Mouse (Mus musculus): ENCODE results near the gene 1700084M14Rik. TPM values are rescaled to one million over a fixed set of nuclear protein-coding genes. Genes with fewer than 3 reads are reported as not detected.
"Not testable (repeated sequence)": the region's sequence is repeated elsewhere in the genome, so short reads cannot be mapped to it uniquely, and the experiment has no call there.

The 1700084M14Rik gene
- polyA plus RNA-seq (2012; rRNA removed): not detected in 2 replicates

GRCm38 (mm10) chrX:91575811-91576210 is at the start of gene 1700084M14Rik:
TSS of gene 1700084M14Rik (minus strand) at chrX:91575911.
- not testable (repeated sequence) for DNase-seq (ENCODE audit: low read depth in 1 of 2, low spot score in 2 of 2); H3K36me3 ChIP-seq (ENCODE audit: control insufficient read depth, insufficient read depth, low read length); H3K4me1 ChIP-seq (ENCODE audit: control insufficient read depth, insufficient read depth, insufficient read length); H3K27me3 ChIP-seq (ENCODE audit: control insufficient read depth, insufficient read depth, low read length); H3K4me3 ChIP-seq (ENCODE audit: extremely low read depth, insufficient read depth, insufficient read length); H3K27ac ChIP-seq (ENCODE audit: insufficient read depth, low read length)
- WGBS: 75% methylated on average over 3 of the region's 3 CpGs

Other genes starting within 250 kb of the 1700084M14Rik start
- gene Mageb2, start 244.2 kb downstream of the 1700084M14Rik start, polyA plus RNA-seq (2012; rRNA removed): not detected in 2 replicates
- not detected in 2 replicates for gene Gm5072, start 183.4 kb downstream of the 1700084M14Rik start, polyA plus RNA-seq (2012; rRNA removed)
- gene Gm8914, start 95.8 kb downstream of the 1700084M14Rik start, polyA plus RNA-seq (2012; rRNA removed): not detected in 2 replicates
- not detected in 2 replicates for gene Gm14781, start 56.3 kb upstream of the 1700084M14Rik start, polyA plus RNA-seq (2012; rRNA removed)
- not detected in 2 replicates for gene Mageb5, start 207.1 kb upstream of the 1700084M14Rik start, polyA plus RNA-seq (2012; rRNA removed)